Mouse (Mus musculus) forebrain, embryonic 14.5 days (tissue): ENCODE results near the gene Phyhd1. TPM values are rescaled to one million over a fixed set of nuclear protein-coding genes. Genes with fewer than 3 reads are reported as not detected.

Source experiments
- ATAC-seq: fragments of 200-750 bp; cut with Nextera tagmentation; 2 replicates; pipeline ENCODE4 v1.8.0; 2017; ENCODE audit warnings: mild to moderate bottlenecking, moderate library complexity
- DNase-seq: peaks from one replicate; pipeline ENCODE4 v3.0.0-alpha.2; 2015; ENCODE audit warnings: low spot score
- H3K27ac ChIP-seq: fragments of 300-500 bp; sonication (generic); 2 replicates; pipeline ENCODE4 v1.5.1; 2014; ENCODE audit warnings: low read depth, mild to moderate bottlenecking, control low read depth, low read length, moderate library complexity
- H3K27me3 ChIP-seq: fragments of 300-500 bp; sonication (generic); replicated peaks from 2 replicates; pipeline ENCODE4 v1.6.1; 2014; ENCODE audit warnings: low read length, control low read depth, mixed read lengths; ENCODE audit not compliant: control insufficient read depth, insufficient read depth
- H3K36me3 ChIP-seq: fragments of 300-500 bp; sonication (generic); 2 replicates; pipeline ENCODE4 v1.6.1; 2014; ENCODE audit warnings: low read length, control low read depth; ENCODE audit not compliant: control insufficient read depth, insufficient read depth
- H3K4me1 ChIP-seq: fragments of 300-500 bp; sonication (generic); 2 replicates; pipeline ENCODE4 v1.6.1; 2014; ENCODE audit warnings: antibody characterized with exemption, low read length, control low read depth; ENCODE audit not compliant: control insufficient read depth, insufficient read depth
- H3K4me2 ChIP-seq: fragments of 300-500 bp; sonication (generic); 2 replicates; pipeline ENCODE4 v1.6.1; 2014; ENCODE audit warnings: mild to moderate bottlenecking, control low read depth, low read length
- H3K4me3 ChIP-seq: fragments of 300-500 bp; sonication (generic); 2 replicates; pipeline ENCODE4 v1.5.1; 2014; ENCODE audit warnings: low read depth, low read length, control low read depth
- H3K9ac ChIP-seq: fragments of 300-500 bp; sonication (generic); 2 replicates; pipeline ENCODE4 v1.6.1; 2014; ENCODE audit warnings: mild to moderate bottlenecking, low read length, control low read depth, moderate library complexity
- H3K9me3 ChIP-seq: fragments of 300-500 bp; sonication (generic); replicated peaks from 2 replicates; pipeline ENCODE4 v1.6.1; 2016; ENCODE audit warnings: low read length, control low read depth, mixed read lengths; ENCODE audit not compliant: control insufficient read depth
- WGBS: fragments of 180-500 bp; shearing (Covaris S2); extraction: QIAGEN DNeasy Blood & Tissue Kit; methylation state at CpG from one replicate; pipeline ENCODE4 v1.1.7; 2014; 5-methylcytosine and 5-hydroxymethylcytosine counted together
- polyA plus RNA-seq: library from polyadenylated mRNA; unstranded; fragments of >200 nt; fragmentation: Nextera tagmentation; extraction: Ambion mirVana; gene quantifications from 2 replicates; pipeline ENCODE4 v1.2.1, GENCODE M21; 2014

Gene Phyhd1
- polyA plus RNA-seq, 1 experiment from 2014 or later, result 6.6 TPM

- peak overlapping the region; percentile 92 for H3K9ac ChIP-seq
- under 1% methylated on average over 10 of the region's 10 CpGs for WGBS
- peak overlapping the region; percentile 95 for H3K4me3 ChIP-seq
- ATAC-seq (no peak), DNase-seq (peak; percentile 51)
- no peaks in the 10 kb centered on the region for H3K27me3 ChIP-seq
- peaks cover 12% of the 10 kb centered on the region; the same call in 1 of the 2 replicates for H3K36me3 ChIP-seq
- H3K27ac ChIP-seq, result no peak overlapping the region
- peaks cover 18% of the 10 kb centered on the region for H3K4me1 ChIP-seq
- H3K4me2 ChIP-seq, result peak overlapping the region; percentile 93
- H3K9me3 ChIP-seq, result no peaks in the 10 kb centered on the region
Observed at GRCm38 (mm10) chr2:30287027-30287373, 21.0 kb downstream of the Phyhd1 start.

DNA sequence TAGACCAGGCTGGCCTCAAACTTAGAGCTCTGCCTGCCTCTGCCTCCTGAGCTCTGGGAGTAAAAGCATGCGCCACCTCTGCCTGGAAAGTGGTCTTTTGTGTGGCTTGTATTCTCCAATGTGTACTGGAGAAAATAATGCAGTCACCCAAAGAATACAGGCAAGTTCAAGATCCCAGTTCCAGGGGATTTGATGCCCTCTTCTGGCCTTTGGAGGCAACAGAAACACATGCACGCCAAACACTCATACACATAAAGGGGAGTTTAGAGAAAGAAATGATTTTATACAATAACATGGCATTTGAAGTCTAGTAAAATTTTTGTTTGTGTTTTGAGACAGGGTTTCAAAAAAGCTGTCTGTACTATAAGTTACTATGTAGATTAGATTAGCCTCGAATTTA is 33.5 kb downstream of the Phyhd1 start:
- no peak overlapping the region for H3K27ac ChIP-seq
- DNase-seq (no peak), ATAC-seq (no peak)
- WGBS, result 75% methylated on average over 3 of the region's 3 CpGs
- H3K27me3 ChIP-seq, result no peaks in the 10 kb centered on the region
- H3K9me3 ChIP-seq, result no peaks in the 10 kb centered on the region
- no peak overlapping the region for H3K4me3 ChIP-seq
- no peak overlapping the region for H3K9ac ChIP-seq
- no peaks in the 10 kb centered on the region for H3K4me1 ChIP-seq
- peaks cover 78% of the 10 kb centered on the region for H3K36me3 ChIP-seq
- no peak overlapping the region for H3K4me2 ChIP-seq

- H3K36me3 ChIP-seq, result peaks cover 83% of the 10 kb centered on the region
- H3K27me3 ChIP-seq, result no peaks in the 10 kb centered on the region
- ATAC-seq (no peak), DNase-seq (no peak)
- no peak overlapping the region for H3K27ac ChIP-seq
- H3K9me3 ChIP-seq, result no peaks in the 10 kb centered on the region
- H3K9ac ChIP-seq, result no peak overlapping the region
- no peaks in the 10 kb centered on the region for H3K4me1 ChIP-seq
- H3K4me3 ChIP-seq, result no peak overlapping the region
- WGBS, result 90% methylated on average over 5 of the region's 5 CpGs
- H3K4me2 ChIP-seq, result no peak overlapping the region
Observed at GRCm38 (mm10) chr2:30299966-30300365, 34.0 kb downstream of the Phyhd1 start.

DNA sequence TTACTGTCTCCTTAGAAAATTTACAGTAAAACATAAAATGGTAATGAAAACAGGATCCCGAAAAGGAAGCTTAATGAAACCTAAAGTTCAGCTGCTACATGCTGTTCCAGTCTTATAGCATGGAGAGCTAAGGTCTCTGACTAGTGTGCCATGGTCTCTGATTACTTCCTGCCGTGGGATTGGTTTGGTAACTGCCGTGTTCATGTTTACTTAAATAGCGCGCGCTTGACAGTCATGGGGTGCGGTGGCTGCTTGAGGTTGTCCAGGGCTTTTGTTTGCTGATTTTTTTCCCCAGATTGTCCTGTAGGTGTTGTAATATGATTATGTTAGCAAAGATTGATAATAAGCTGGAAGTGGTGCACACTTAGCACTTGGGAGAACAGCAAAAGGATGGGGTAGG is 40.1 kb downstream of the Phyhd1 start:
- no peaks in the 10 kb centered on the region for H3K9me3 ChIP-seq
- DNase-seq (no peak), ATAC-seq (no peak)
- no peak overlapping the region for H3K4me2 ChIP-seq
- H3K27me3 ChIP-seq, result no peaks in the 10 kb centered on the region
- no peak overlapping the region for H3K4me3 ChIP-seq
- peaks cover 100% of the 10 kb centered on the region for H3K36me3 ChIP-seq
- H3K9ac ChIP-seq, result no peak overlapping the region
- 95% methylated on average over 7 of the region's 7 CpGs for WGBS
- no peak overlapping the region for H3K27ac ChIP-seq
- no peaks in the 10 kb centered on the region for H3K4me1 ChIP-seq

DNA sequence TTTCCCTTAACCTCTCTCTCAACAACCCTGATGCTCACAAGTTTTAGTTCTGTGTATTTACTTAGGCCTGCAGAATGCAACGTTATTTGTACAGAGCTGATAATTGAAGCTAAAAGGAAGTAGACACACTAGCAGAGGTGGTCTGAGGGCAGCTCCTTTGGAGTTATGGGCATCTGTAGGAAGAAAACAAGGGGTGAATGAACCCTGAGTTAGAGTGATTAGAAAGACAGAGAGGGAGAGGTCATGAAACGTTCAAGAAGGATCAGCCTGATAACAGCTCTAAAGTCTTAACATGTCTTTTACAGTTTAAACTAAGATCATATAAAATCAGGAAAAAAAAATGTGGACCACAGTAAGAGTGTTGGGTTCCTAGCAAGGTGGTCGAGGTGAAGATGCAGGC is 43.3 kb downstream of the Phyhd1 start:
- Histone ChIP-seq H3K4me2 (no peak overlapping the region), H3K9ac (no peak overlapping the region), H3K4me1 (no peaks in the 10 kb centered on the region), H3K36me3 (peaks cover 99% of the 10 kb centered on the region), H3K4me3 (no peak overlapping the region), H3K9me3 (no peaks in the 10 kb centered on the region), H3K27me3 (no peaks in the 10 kb centered on the region), H3K27ac (no peak overlapping the region)
- DNase-seq, result no peak
- 89% methylated on average over 3 of the region's 3 CpGs for WGBS
- no peak for ATAC-seq

DNA sequence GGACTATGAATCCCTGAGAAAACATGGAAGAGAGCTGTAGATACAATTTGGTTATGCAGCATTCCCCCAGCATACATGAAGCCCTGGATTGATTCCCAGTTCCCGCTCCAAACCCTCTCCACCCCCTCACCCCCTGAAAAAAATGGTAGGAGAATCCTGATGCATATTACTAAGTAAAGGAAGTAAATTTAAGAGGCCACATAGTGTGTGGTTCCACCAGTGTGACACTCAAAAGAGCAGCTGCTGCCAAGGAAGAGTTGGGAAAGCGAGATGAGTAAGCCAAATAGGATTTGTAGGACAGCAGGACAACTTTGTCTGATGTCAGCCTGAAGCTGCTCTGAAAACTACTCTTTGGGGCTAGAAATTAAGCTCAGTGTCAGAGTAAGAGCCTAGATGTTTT is 45.5 kb downstream of the Phyhd1 start:
- no peaks in the 10 kb centered on the region for H3K9me3 ChIP-seq
- no peak overlapping the region for H3K9ac ChIP-seq
- ATAC-seq (no peak), DNase-seq (no peak)
- no peak overlapping the region for H3K4me2 ChIP-seq
- WGBS, result 88% methylated on average over 2 of the region's 2 CpGs
- no peak overlapping the region for H3K4me3 ChIP-seq
- no peaks in the 10 kb centered on the region for H3K27me3 ChIP-seq
- no peaks in the 10 kb centered on the region for H3K4me1 ChIP-seq
- H3K27ac ChIP-seq, result no peak overlapping the region
- peaks cover 99% of the 10 kb centered on the region for H3K36me3 ChIP-seq

- DNase-seq, result no peak
Observed at GRCm38 (mm10) chr2:30316136-30316535, 50.1 kb downstream of the Phyhd1 start.

DNA sequence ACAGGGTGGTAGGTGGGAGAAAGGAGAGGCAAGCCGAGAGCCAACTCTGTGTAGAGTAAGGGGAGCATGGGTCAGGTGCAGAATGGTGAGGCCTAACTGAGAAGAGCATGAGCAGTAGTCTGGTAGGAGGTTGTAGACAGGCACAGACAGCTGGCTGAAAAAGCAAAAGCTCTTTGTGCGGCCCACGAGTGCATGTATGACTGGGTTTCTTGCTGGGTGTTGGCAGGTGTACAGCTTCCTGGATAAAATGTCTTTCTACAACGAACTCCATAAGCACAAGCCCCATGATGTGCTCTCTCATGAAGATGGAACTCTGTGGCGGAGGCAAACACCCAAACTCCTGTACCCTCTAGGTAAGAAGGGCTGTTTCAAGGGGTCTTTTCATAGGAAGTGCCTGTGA is 51.0 kb downstream of the Phyhd1 start:
- no peak overlapping the region for H3K4me3 ChIP-seq
- no peaks in the 10 kb centered on the region for H3K9me3 ChIP-seq
- H3K4me2 ChIP-seq, result no peak overlapping the region
- H3K36me3 ChIP-seq, result peaks cover 89% of the 10 kb centered on the region
- 93% methylated on average over 5 of the region's 5 CpGs for WGBS
- ATAC-seq (no peak), DNase-seq (no peak)
- H3K27ac ChIP-seq, result no peak overlapping the region
- no peaks in the 10 kb centered on the region for H3K27me3 ChIP-seq
- no peaks in the 10 kb centered on the region for H3K4me1 ChIP-seq
- H3K9ac ChIP-seq, result no peak overlapping the region

More at GRCm38 (mm10) chr2:30316136-30316535, 50.1 kb downstream of the Phyhd1 start:
- WGBS, result 91% methylated on average over 4 of the region's 4 CpGs
- Histone ChIP-seq H3K9me3 (no peaks in the 10 kb centered on the region), H3K27me3 (no peaks in the 10 kb centered on the region), H3K36me3 (peaks cover 88% of the 10 kb centered on the region), H3K4me1 (no peaks in the 10 kb centered on the region), H3K9ac (no peak overlapping the region), H3K27ac (no peak overlapping the region), H3K4me3 (no peak overlapping the region), H3K4me2 (no peak overlapping the region)
- no peak for ATAC-seq

DNA sequence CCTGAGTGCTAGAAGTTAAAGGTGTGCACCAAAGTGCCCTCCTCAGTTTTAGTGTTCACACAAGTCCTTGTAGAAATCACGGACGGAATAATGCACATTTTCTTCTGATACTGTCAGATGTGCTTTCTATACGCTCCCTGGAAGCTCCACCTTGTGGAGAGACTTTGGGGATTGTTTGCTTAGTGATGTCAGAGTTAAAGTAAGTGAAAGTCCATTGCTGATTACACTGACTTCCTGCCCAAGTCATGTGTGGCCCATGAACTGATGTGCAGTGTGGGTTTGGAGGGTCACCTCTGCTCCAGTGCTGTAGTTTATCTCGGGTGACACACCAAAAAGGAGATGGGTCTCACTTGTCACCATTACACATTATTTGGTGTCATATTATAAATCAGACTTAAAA is 53.3 kb downstream of the Phyhd1 start:
- Histone ChIP-seq H3K27me3 (no peaks in the 10 kb centered on the region), H3K4me3 (no peak overlapping the region), H3K4me2 (no peak overlapping the region), H3K36me3 (peaks cover 89% of the 10 kb centered on the region), H3K9ac (no peak overlapping the region), H3K27ac (no peak overlapping the region), H3K4me1 (no peaks in the 10 kb centered on the region), H3K9me3 (no peaks in the 10 kb centered on the region)
- WGBS, result 93% methylated on average over 4 of the region's 4 CpGs
- DNase-seq (no peak), ATAC-seq (no peak)
